In genomic region chr16:43574006-43574764, GRCm38 (mm10) we compare ENCODE assay signal across 8 mouse cellular contexts.
DNase-seq lines count a peak whose midpoint lies in the region; ATAC-seq and TF ChIP-seq lines count a peak whose summit lies in the region.

No protein-coding gene starts in this region.

- 0 out of 2 replicates have a peak, but pooled peaks cover 3% of the 10 kb centered on the region for H3K36me3 ChIP-seq in hindbrain, postnatal 0 days (ENCODE audit: insufficient read depth, low read length)

- peak; percentile 86 for ATAC-seq in activated CD4-positive, CD25-positive, alpha-beta regulatory T cell, adult 4 months
- ATAC-seq in hindbrain, postnatal 0 days: peak; percentile 90
- ATAC-seq in megakaryocyte, adult 5-6 weeks (ENCODE audit: poor library complexity, severe bottlenecking): peak; percentile 95

- 38% methylated on average over 7 of the region's 7 CpGs for WGBS in hindbrain, postnatal 0 days

- H3K9ac ChIP-seq in hindbrain, postnatal 0 days (replicated peaks; ENCODE audit: low read length): no peak overlapping the region

- peaks cover 13% of the 10 kb centered on the region for H3K4me1 ChIP-seq in cortical plate, adult 2 months (ENCODE audit: control insufficient read depth, insufficient read depth, low read length)
- no peaks in the 10 kb centered on the region for H3K4me1 ChIP-seq in hindbrain, postnatal 0 days (ENCODE audit: insufficient read depth, low read length)

- DNase-seq in gastrocnemius, adult 8-10 months (ENCODE audit: low spot score in 2 of 2): peak; percentile 93 to 94
- peak; percentile 97 for DNase-seq in hindbrain, postnatal 0 days (ENCODE audit: low spot score)
- DNase-seq in left cerebral cortex, adult 18-20 months (ENCODE audit: low spot score in 2 of 2): peak; percentile 85 to 90
- DNase-seq in right cerebral cortex, adult 2 months (ENCODE audit: low spot score in 2 of 2): peak; percentile 90 to 94
- peak; percentile 84 for DNase-seq in urinary bladder, postnatal 10 days (ENCODE audit: low spot score)

- H3K4me2 ChIP-seq in hindbrain, postnatal 0 days (ENCODE audit: low read depth, low read length): 0 out of 2 replicates have a peak overlapping the region, but pooled peaks have one; percentile 0

- no peak overlapping the region for H3K4me3 ChIP-seq in cortical plate, adult 2 months (ENCODE audit: insufficient read depth, low read length)
- no peak overlapping the region for H3K4me3 ChIP-seq in hindbrain, postnatal 0 days (ENCODE audit: low read length)

- no peak for TF ChIP-seq POLR2A in cortical plate, adult 2 months (IDR thresholded peaks at IDR 0.05; ENCODE audit: extremely low read depth, insufficient read depth, low read length)

- TF ChIP-seq CTCF in cortical plate, adult 2 months (IDR thresholded peaks at IDR 0.05; ENCODE audit: extremely low read depth, insufficient read depth, low read length): peak; percentile 91
- peak; percentile 94 for TF ChIP-seq CTCF in hindbrain, postnatal 0 days (IDR thresholded peaks at IDR 0.05; ENCODE audit: low read depth)

- peak overlapping the region; percentile 92 for H3K27ac ChIP-seq in cortical plate, adult 2 months (ENCODE audit: insufficient read depth, low read length)
- peak overlapping the region; percentile 71 for H3K27ac ChIP-seq in hindbrain, postnatal 0 days

- H3K9me3 ChIP-seq in hindbrain, postnatal 0 days (ENCODE audit: low read length): no peaks in the 10 kb centered on the region

- H3K27me3 ChIP-seq in hindbrain, postnatal 0 days (ENCODE audit: insufficient read depth, low read length): no peaks in the 10 kb centered on the region
